Mouse (Mus musculus) limb, embryonic 12.5 days (tissue): ENCODE results near the gene Gsn. TPM values are rescaled to one million over a fixed set of nuclear protein-coding genes. Genes with fewer than 3 reads are reported as not detected.

Experiments
- ATAC-seq: fragments of 200-750 bp; cut with Nextera tagmentation; 2 replicates; pipeline ENCODE4 v1.8.0; 2017; ENCODE audit warnings: low read depth, moderate TSS enrichment; ENCODE audit not compliant: insufficient number of reproducible peaks, insufficient read depth, low FRiP score, low TSS enrichment
- H3K27ac ChIP-seq: fragments of 300-500 bp; sonication (generic); 2 replicates; pipeline ENCODE4 v1.5.1; 2016; ENCODE audit warnings: mild to moderate bottlenecking, moderate library complexity
- H3K27me3 ChIP-seq: fragments of 300-500 bp; sonication (generic); 2 replicates; pipeline ENCODE4 v1.6.1; 2016; ENCODE audit warnings: mild to moderate bottlenecking, moderate library complexity
- H3K36me3 ChIP-seq: fragments of 300-500 bp; sonication (generic); 2 replicates; pipeline ENCODE4 v1.6.1; 2016; ENCODE audit warnings: mild to moderate bottlenecking, moderate library complexity
- H3K4me1 ChIP-seq: fragments of 300-500 bp; sonication (generic); replicated peaks from 2 replicates; pipeline ENCODE4 v1.6.1; 2016
- H3K4me2 ChIP-seq: fragments of 300-500 bp; sonication (generic); 2 replicates; pipeline ENCODE4 v1.6.1; 2016; ENCODE audit warnings: mild to moderate bottlenecking, moderate library complexity
- H3K4me3 ChIP-seq: fragments of 300-500 bp; sonication (generic); replicated peaks from 2 replicates; pipeline ENCODE4 v1.5.1; 2016; ENCODE audit warnings: mild to moderate bottlenecking
- H3K9ac ChIP-seq: fragments of 300-500 bp; sonication (generic); replicated peaks from 2 replicates; pipeline ENCODE4 v1.6.1; 2016; ENCODE audit warnings: mild to moderate bottlenecking, moderate library complexity
- H3K9me3 ChIP-seq: fragments of 300-500 bp; sonication (generic); 2 replicates; pipeline ENCODE4 v1.6.1; 2016; ENCODE audit warnings: mild to moderate bottlenecking, moderate library complexity
- WGBS: fragments of 180-500 bp; shearing (Covaris S2); methylation state at CpG from one replicate; pipeline ENCODE4 v1.1.7; 2016; 5-methylcytosine and 5-hydroxymethylcytosine counted together
- polyA plus RNA-seq: library from polyadenylated mRNA; unstranded; fragments of >200 nt; fragmentation: Nextera tagmentation; extraction: Ambion mirVana; gene quantifications from 2 replicates; pipeline ENCODE4 v1.2.1, GENCODE M21; 2016

Gsn gene
- polyA plus RNA-seq, result 45.2 and 52.5 TPM in 2 replicates

GRCm38 (mm10) chr2:35255885-35256833 lies at the start of gene Gsn:
Gene Gsn, plus strand, starts transcription at chr2:35256380.
- peak; percentile 90 for ATAC-seq
- Histone ChIP-seq H3K4me3 (peak within 1 kb of the TSS; percentile 58), H3K27ac (no peak within 1 kb of the TSS), H3K9me3 (no peaks in the 10 kb centered on the region), H3K36me3 (no peaks in the 10 kb centered on the region), H3K4me1 (peaks cover 36% of the 10 kb centered on the region), H3K9ac (peak within 1 kb of the TSS; percentile 69), H3K27me3 (peaks cover 43% of the 10 kb centered on the region), H3K4me2 (peak within 1 kb of the TSS; percentile 91)
- WGBS, result 4% methylated on average over 54 of the region's 54 CpGs

DNA sequence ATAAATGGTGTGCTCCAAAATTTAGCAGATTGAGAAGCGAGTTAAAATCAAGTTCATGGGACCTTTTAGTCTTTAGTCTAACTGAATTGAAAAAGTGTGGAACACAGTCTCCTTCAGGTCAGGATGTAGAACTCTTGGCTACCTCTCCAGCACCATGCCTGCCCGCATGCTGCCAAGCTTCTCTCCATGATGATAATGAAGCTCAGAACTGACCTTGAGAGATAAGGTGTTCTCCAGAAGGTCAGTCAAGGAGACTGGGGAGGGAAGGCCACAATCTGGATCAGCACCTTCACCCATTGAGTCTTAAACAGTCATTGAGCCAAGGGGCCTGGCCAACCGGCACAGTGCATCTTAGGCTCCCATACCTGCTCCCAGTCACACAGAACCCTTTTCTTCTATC lies 49.4 kb upstream of the Gsn start:
- ATAC-seq, result no peak

GRCm38 (mm10) chr2:35208054-35208453 lies 48.1 kb upstream of the Gsn start:
- 83% methylated on average over 3 of the region's 3 CpGs for WGBS
- H3K27me3 ChIP-seq, result peaks cover 30% of the 10 kb centered on the region
- no peaks in the 10 kb centered on the region for H3K4me1 ChIP-seq
- no peak overlapping the region for H3K9ac ChIP-seq
- H3K4me2 ChIP-seq, result no peak overlapping the region
- no peak overlapping the region for H3K4me3 ChIP-seq
- 0 out of 2 replicates have a peak, but pooled peaks cover 3% of the 10 kb centered on the region for H3K9me3 ChIP-seq
- H3K36me3 ChIP-seq, result no peaks in the 10 kb centered on the region
- H3K27ac ChIP-seq, result no peak overlapping the region
- ATAC-seq, result no peak

More for the DNA sequence above, 49.4 kb upstream of the Gsn start:
- H3K4me1 ChIP-seq, result no peaks in the 10 kb centered on the region
- 0 out of 2 replicates have a peak, but pooled peaks cover 3% of the 10 kb centered on the region for H3K9me3 ChIP-seq
- H3K27ac ChIP-seq, result no peak overlapping the region
- no peak overlapping the region for H3K4me2 ChIP-seq
- H3K36me3 ChIP-seq, result no peaks in the 10 kb centered on the region
- H3K9ac ChIP-seq, result no peak overlapping the region
- 89% methylated on average over 3 of the region's 3 CpGs for WGBS
- H3K4me3 ChIP-seq, result no peak overlapping the region
- H3K27me3 ChIP-seq, result peaks cover 24% of the 10 kb centered on the region; the same call in 1 of the 2 replicates

DNA sequence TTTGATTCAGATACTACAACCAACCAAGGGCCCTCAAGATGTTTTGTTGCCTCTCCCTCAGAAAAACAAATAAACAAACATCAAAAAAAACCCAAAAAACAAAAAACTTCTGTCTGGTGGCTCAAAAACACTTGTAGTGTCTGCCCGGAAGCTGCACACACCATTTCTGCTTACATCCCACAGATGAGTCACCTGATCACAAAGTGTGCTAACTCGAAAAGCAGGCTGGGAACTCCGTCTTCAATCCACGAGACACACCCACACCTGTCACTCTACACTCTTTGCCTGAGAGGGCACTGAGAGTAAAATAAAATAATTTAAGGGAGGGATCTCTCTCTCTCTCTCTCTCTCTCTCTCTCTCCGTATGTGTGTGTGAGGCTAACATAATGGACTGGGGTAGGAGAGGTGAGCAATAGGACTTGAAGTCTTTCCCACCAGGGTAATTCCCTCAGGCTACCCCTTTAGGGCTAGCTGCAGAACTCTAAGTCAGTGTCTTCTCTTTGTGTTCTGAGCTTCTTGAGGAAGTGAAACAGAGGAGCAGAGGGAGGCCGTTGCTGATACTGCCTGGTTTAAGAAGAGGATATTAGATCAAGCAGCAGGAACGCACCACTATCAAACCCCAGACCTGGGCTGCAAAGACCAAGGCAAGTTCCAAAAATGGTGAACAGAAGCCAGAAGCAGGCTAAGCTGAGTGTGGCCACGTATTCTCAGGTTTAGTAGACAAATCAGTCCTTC lies 47.1 kb upstream of the Gsn start:
- 70% methylated on average over 8 of the region's 8 CpGs for WGBS
- Histone ChIP-seq H3K27me3 (peaks cover 41% of the 10 kb centered on the region), H3K27ac (no peak overlapping the region), H3K4me1 (no peaks in the 10 kb centered on the region), H3K4me2 (no peak overlapping the region), H3K4me3 (no peak overlapping the region), H3K9ac (no peak overlapping the region), H3K36me3 (no peaks in the 10 kb centered on the region), H3K9me3 (0 out of 2 replicates have a peak, but pooled peaks cover 3% of the 10 kb centered on the region)
- no peak for ATAC-seq

- 85% methylated on average over 3 of the region's 3 CpGs for WGBS
- Histone ChIP-seq H3K4me3 (no peak overlapping the region), H3K27ac (no peak overlapping the region), H3K27me3 (peaks cover 44% of the 10 kb centered on the region), H3K36me3 (no peaks in the 10 kb centered on the region), H3K9me3 (0 out of 2 replicates have a peak, but pooled peaks cover 3% of the 10 kb centered on the region), H3K4me2 (no peak overlapping the region), H3K9ac (no peak overlapping the region), H3K4me1 (0 out of 2 replicates have a peak, but pooled peaks cover 6% of the 10 kb centered on the region)
- ATAC-seq, result no peak
Observed at GRCm38 (mm10) chr2:35211681-35212080, 44.5 kb upstream of the Gsn start.

- no peak for ATAC-seq
- Histone ChIP-seq H3K27me3 (peaks cover 51% of the 10 kb centered on the region), H3K36me3 (no peaks in the 10 kb centered on the region), H3K9me3 (no peaks in the 10 kb centered on the region), H3K27ac (no peak overlapping the region), H3K4me1 (0 out of 2 replicates have a peak, but pooled peaks cover 8% of the 10 kb centered on the region), H3K9ac (no peak overlapping the region), H3K4me3 (no peak overlapping the region), H3K4me2 (no peak overlapping the region)
- 76% methylated on average over 12 of the region's 12 CpGs for WGBS
Observed at GRCm38 (mm10) chr2:35213345-35213910, 42.8 kb upstream of the Gsn start.

GRCm38 (mm10) chr2:35214881-35215358 lies 41.3 kb upstream of the Gsn start:
- no peak overlapping the region for H3K9ac ChIP-seq
- no peak overlapping the region for H3K4me3 ChIP-seq
- no peak overlapping the region for H3K27ac ChIP-seq
- ATAC-seq, result no peak; the same call in 1 of the 2 replicates
- 0 out of 2 replicates have a peak, but pooled peaks cover 8% of the 10 kb centered on the region for H3K4me1 ChIP-seq
- H3K4me2 ChIP-seq, result peak overlapping the region; percentile 10; the same call in 1 of the 2 replicates
- H3K36me3 ChIP-seq, result no peaks in the 10 kb centered on the region
- H3K27me3 ChIP-seq, result peaks cover 63% of the 10 kb centered on the region
- WGBS, result 7% methylated on average over 12 of the region's 12 CpGs
- no peaks in the 10 kb centered on the region for H3K9me3 ChIP-seq

DNA sequence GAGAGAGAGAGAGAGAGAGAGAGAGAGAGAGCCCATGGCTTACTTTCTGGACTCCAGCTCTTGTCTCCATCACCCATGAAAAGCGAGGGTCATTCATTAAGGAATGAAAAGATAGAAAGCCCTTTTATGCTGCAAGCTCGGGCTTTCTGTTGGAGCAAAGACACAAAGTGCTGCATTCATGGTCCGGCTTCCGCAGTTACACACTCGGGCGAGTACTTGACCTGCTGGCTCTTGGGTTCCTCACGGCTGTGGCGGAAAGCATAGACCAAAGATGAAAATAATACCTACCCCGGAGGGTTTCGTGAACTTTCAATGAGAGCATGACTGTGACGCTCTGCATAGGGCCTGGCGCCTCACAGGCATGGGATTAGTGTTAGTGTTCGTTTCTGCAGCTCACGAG lies 40.8 kb upstream of the Gsn start:
- Histone ChIP-seq H3K4me3 (no peak overlapping the region), H3K27me3 (peaks cover 63% of the 10 kb centered on the region), H3K4me1 (0 out of 2 replicates have a peak, but pooled peaks cover 8% of the 10 kb centered on the region), H3K4me2 (no peak overlapping the region), H3K9me3 (no peaks in the 10 kb centered on the region), H3K27ac (no peak overlapping the region), H3K9ac (no peak overlapping the region), H3K36me3 (no peaks in the 10 kb centered on the region)
- 83% methylated on average over 14 of the region's 14 CpGs for WGBS
- no peak for ATAC-seq

DNA sequence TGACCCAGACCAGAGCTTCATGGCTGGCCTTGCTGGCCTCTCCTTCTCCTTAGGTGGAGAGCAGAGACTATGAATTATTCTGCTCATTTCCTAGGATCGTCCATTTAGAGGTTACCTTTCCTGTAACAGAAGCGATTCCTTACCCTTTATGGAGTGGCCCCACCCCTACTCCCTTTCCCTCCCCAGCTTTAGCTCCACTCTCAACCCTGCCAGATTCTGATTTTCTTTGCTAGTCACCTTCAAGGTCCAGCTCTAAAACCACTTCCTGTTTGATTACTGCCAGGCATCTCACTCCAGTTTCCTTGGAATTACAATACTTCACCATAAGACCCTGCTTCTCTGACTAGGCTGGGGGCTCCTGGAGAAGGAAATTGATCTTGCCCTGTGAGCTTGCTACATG lies 39.5 kb upstream of the Gsn start:
- H3K4me1 ChIP-seq, result 0 out of 2 replicates have a peak, but pooled peaks cover 8% of the 10 kb centered on the region
- H3K4me2 ChIP-seq, result no peak overlapping the region
- H3K36me3 ChIP-seq, result no peaks in the 10 kb centered on the region
- H3K9ac ChIP-seq, result no peak overlapping the region
- no peak overlapping the region for H3K27ac ChIP-seq
- WGBS, result 73% methylated on average over 2 of the region's 2 CpGs
- no peaks in the 10 kb centered on the region for H3K9me3 ChIP-seq
- no peak overlapping the region for H3K4me3 ChIP-seq
- peaks cover 64% of the 10 kb centered on the region for H3K27me3 ChIP-seq
- ATAC-seq, result no peak

- 91% methylated on average over 3 of the region's 3 CpGs for WGBS
- H3K4me2 ChIP-seq, result no peak overlapping the region
- ATAC-seq, result no peak
- peaks cover 13% of the 10 kb centered on the region for H3K4me1 ChIP-seq
- no peaks in the 10 kb centered on the region for H3K9me3 ChIP-seq
- no peak overlapping the region for H3K9ac ChIP-seq
- H3K36me3 ChIP-seq, result no peaks in the 10 kb centered on the region
- H3K4me3 ChIP-seq, result no peak overlapping the region
- H3K27ac ChIP-seq, result no peak overlapping the region
- H3K27me3 ChIP-seq, result peaks cover 57% of the 10 kb centered on the region
Observed at GRCm38 (mm10) chr2:35218736-35219135, 37.4 kb upstream of the Gsn start.
